Mouse (Mus musculus): ENCODE measurements around the gene C1qtnf4. TPM values are rescaled to one million over a fixed set of nuclear protein-coding genes. Genes with fewer than 3 reads are reported as not detected.
A peak's percentile ranks its signal among the peaks of the same experiment; 100 is the strongest.
"Not testable (repeated sequence)": the region's sequence is repeated elsewhere in the genome, so short reads cannot be mapped to it uniquely, and the experiment has no call there.

The C1qtnf4 gene
- polyA plus RNA-seq, 1 experiment from 2014 or later: 113 TPM

GRCm38 (mm10) chr2:90889550-90890548 is 4.2 kb downstream of the C1qtnf4 start:
- Histone ChIP-seq H3K9ac (peak overlapping the region; percentile 71), H3K27me3 (peaks cover 43% of the 10 kb centered on the region), H3K4me3 (peak overlapping the region; percentile 47), H3K27ac (replicated peaks) (peak overlapping the region; percentile 78), H3K36me3 (peaks cover 28% of the 10 kb centered on the region), H3K9me3 (no peaks in the 10 kb centered on the region), H3K4me1 (replicated peaks) (peaks cover 53% of the 10 kb centered on the region), H3K4me2 (peak overlapping the region; percentile 79)
- ATAC-seq (ENCODE audit: low read depth): peak; percentile 64
- 3% methylated on average over 109 of the region's 133 CpGs for whole genome bisulfite sequencing

- Histone ChIP-seq H3K36me3 (peaks cover 68% of the 10 kb centered on the region), H3K4me2 (no peak overlapping the region), H3K27me3 (peaks cover 8% of the 10 kb centered on the region), H3K4me1 (replicated peaks) (peaks cover 23% of the 10 kb centered on the region), H3K9ac (no peak overlapping the region), H3K4me3 (no peak overlapping the region), H3K9me3 (no peaks in the 10 kb centered on the region), H3K27ac (replicated peaks) (no peak overlapping the region)
- ATAC-seq (ENCODE audit: low read depth): no peak
- WGBS: 83% methylated on average over 6 of the region's 6 CpGs
Measured at GRCm38 (mm10) chr2:90893673-90894298, 8.1 kb downstream of the C1qtnf4 start.

GRCm38 (mm10) chr2:90894299-90894677 is 8.6 kb downstream of the C1qtnf4 start:
- not testable (repeated sequence) for H3K4me2 ChIP-seq; ATAC-seq (ENCODE audit: low read depth); H3K27me3 ChIP-seq; H3K4me3 ChIP-seq; H3K27ac ChIP-seq (replicated peaks); H3K9ac ChIP-seq; H3K9me3 ChIP-seq
- 93% methylated on average over 3 of the region's 3 CpGs for WGBS
- Histone ChIP-seq H3K4me1 (replicated peaks) (peaks cover 18% of the 10 kb centered on the region), H3K36me3 (peaks cover 73% of the 10 kb centered on the region)

DNA sequence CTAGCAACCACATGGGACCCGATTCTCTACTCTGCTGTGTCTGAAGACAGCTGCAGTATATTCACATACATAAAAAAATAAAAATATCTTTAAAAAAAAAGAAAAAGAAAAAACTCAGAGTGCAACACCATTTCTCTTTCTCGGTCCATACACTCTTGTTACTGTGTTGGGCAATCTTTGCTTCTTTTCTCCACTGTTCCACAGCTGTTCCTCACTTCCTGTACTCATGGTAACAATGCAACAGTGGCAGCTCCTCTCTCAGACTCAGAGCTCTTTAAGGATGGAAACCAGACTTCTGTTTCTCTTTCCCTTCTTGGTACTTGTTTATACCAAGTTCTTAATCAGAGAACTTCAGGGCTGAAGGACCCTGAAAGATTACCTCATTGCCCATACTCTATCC is 17.7 kb downstream of the C1qtnf4 start:
- ATAC-seq (ENCODE audit: low read depth): no peak
- peaks cover 53% of the 10 kb centered on the region for H3K36me3 ChIP-seq
- H3K4me1 ChIP-seq (replicated peaks): peaks cover 37% of the 10 kb centered on the region
- peak overlapping the region; percentile 97 for H3K9ac ChIP-seq
- 92% methylated on average over 2 of the region's 2 CpGs for WGBS
- H3K27ac ChIP-seq (replicated peaks): 0 out of 2 replicates have a peak overlapping the region, but pooled peaks have one; percentile 5
- H3K4me3 ChIP-seq: peak overlapping the region; percentile 95
- H3K4me2 ChIP-seq: peak overlapping the region; percentile 85
- H3K27me3 ChIP-seq: no peaks in the 10 kb centered on the region
- H3K9me3 ChIP-seq: no peaks in the 10 kb centered on the region

DNA sequence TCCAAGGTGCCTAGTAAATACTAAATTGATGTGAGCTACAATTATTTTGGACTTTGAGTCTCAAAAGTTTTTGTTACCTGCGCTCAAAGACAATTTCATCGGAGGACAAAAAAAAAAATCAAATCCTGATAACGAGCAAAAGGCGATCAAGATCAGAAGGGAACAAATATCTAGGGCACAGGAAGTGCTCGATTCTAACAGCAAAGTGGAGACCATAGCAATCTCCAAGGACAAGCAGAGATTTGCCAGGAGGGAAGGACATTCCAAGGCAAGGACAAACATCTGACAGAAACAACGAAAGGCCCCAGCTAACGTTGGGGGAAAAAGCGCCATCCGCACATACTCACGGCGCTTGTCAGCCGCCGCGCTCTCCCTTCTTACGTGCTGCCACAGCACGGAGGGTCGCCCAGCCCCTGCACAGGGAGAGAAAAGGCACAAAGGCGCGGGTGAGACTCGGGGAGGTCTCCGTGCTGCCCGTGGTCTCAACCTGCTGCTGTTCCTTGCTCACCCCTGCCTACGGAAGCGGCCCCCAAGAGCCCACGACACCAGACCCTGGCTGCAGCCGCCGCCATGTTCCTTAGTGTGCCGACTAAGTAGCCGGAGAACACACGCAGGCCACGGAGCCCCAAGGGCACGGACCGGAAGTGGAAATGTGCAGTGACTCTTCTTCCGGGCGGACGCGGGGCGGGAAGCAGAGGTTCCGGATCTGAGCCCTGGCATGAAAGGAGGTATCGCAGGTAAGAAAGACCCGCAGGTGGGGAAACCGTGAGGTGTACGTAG is 18.6 kb downstream of the C1qtnf4 start, which contains the start of the genes Kbtbd4 and Ndufs3:
Gene Kbtbd4, plus strand, starts transcription at position 665 of the 780 bp plus-strand sequence.
Gene Ndufs3, minus strand, starts transcription at position 752 of the 780 bp plus-strand sequence.
- under 1% methylated on average over 43 of the region's 43 CpGs for WGBS
- ATAC-seq (ENCODE audit: low read depth): peak; percentile 94
- peak within 1 kb of the TSS; percentile 97 for H3K9ac ChIP-seq

GRCm38 (mm10) chr2:90904856-90905224 is 19.2 kb downstream of the C1qtnf4 start:
- peaks cover 56% of the 10 kb centered on the region for H3K36me3 ChIP-seq
- 0% methylated on average over 21 of the region's 21 CpGs for WGBS
- no peaks in the 10 kb centered on the region for H3K9me3 ChIP-seq
- no peaks in the 10 kb centered on the region for H3K27me3 ChIP-seq
- H3K4me2 ChIP-seq: peak overlapping the region; percentile 85
- H3K4me3 ChIP-seq: peak overlapping the region; percentile 95
- peak overlapping the region; percentile 96 for H3K27ac ChIP-seq (replicated peaks)
- peaks cover 37% of the 10 kb centered on the region for H3K4me1 ChIP-seq (replicated peaks)
- peak; percentile 75 for ATAC-seq (ENCODE audit: low read depth)
- H3K9ac ChIP-seq: peak overlapping the region; percentile 97

More for the DNA sequence above, 18.6 kb downstream of the C1qtnf4 start, which contains the start of the genes Kbtbd4 and Ndufs3:
- Histone ChIP-seq H3K27ac (replicated peaks) (peak within 1 kb of the TSS; percentile 96), H3K4me1 (replicated peaks) (peaks cover 37% of the 10 kb centered on the region), H3K27me3 (no peaks in the 10 kb centered on the region), H3K9me3 (no peaks in the 10 kb centered on the region), H3K4me3 (peak within 1 kb of the TSS; percentile 95), H3K36me3 (peaks cover 53% of the 10 kb centered on the region), H3K4me2 (peak within 1 kb of the TSS; percentile 85)

DNA sequence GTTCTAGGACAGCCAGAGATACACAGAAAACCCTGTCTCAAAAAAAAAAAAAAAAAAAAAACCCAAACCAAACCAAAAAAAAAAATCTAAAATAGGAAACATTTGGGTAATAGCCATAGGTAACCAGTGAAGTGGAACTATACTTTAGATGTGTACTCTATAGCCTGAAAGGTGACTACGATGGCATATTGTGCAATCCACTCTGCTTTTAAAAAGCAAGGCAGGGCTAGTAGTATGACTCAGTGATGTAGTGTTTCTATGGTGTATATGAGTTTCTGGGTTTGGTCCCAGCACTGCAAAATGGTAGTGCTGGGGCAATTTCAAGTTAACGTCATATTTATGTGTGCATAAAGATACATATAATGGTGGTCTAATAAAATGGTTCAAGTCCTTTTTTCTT is 21.1 kb downstream of the C1qtnf4 start:
- H3K4me1 ChIP-seq (replicated peaks): peaks cover 37% of the 10 kb centered on the region
- no peaks in the 10 kb centered on the region for H3K9me3 ChIP-seq
- no peaks in the 10 kb centered on the region for H3K27me3 ChIP-seq
- ATAC-seq (ENCODE audit: low read depth): no peak
- no peak overlapping the region for H3K4me2 ChIP-seq
- no peak overlapping the region for H3K27ac ChIP-seq (replicated peaks)
- no peak overlapping the region for H3K9ac ChIP-seq
- peaks cover 61% of the 10 kb centered on the region for H3K36me3 ChIP-seq
- H3K4me3 ChIP-seq: no peak overlapping the region
- 100% methylated on average over 2 of the region's 2 CpGs for WGBS

GRCm38 (mm10) chr2:90910861-90911260 is 25.2 kb downstream of the C1qtnf4 start:
- Histone ChIP-seq H3K4me3 (no peak overlapping the region), H3K9ac (no peak overlapping the region), H3K36me3 (peaks cover 69% of the 10 kb centered on the region), H3K4me2 (no peak overlapping the region), H3K9me3 (no peaks in the 10 kb centered on the region), H3K27me3 (no peaks in the 10 kb centered on the region), H3K27ac (replicated peaks) (no peak overlapping the region), H3K4me1 (replicated peaks) (peaks cover 39% of the 10 kb centered on the region)
- WGBS: 86% methylated on average over 1 of the region's 1 CpGs
- ATAC-seq (ENCODE audit: low read depth): no peak

DNA sequence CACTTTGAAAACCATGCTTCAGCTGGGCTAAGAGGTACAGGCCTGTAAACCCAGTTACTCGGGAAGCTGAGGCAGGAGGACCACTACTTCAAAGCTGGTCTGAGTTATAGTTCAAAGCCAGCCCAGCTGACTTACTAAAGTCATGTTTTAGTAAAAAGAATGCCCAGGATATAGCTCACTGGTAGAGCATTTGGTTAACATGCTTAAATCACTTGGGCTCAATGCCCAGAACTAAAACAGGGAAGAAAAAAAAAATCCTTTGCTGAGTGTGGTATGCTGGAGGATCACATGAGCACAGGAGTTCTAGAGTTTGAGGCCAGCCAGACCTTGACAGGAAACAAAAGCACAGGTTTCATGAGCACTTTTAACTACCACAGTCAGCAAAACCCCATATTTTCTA is 26.0 kb downstream of the C1qtnf4 start:
- ATAC-seq (ENCODE audit: low read depth): no peak
- Histone ChIP-seq H3K9me3 (no peaks in the 10 kb centered on the region), H3K4me1 (replicated peaks) (peaks cover 40% of the 10 kb centered on the region), H3K4me3 (no peak overlapping the region), H3K36me3 (peaks cover 69% of the 10 kb centered on the region), H3K27me3 (no peaks in the 10 kb centered on the region), H3K9ac (no peak overlapping the region), H3K4me2 (no peak overlapping the region), H3K27ac (replicated peaks) (no peak overlapping the region)
- 88% methylated on average over 1 of the region's 1 CpGs for WGBS

DNA sequence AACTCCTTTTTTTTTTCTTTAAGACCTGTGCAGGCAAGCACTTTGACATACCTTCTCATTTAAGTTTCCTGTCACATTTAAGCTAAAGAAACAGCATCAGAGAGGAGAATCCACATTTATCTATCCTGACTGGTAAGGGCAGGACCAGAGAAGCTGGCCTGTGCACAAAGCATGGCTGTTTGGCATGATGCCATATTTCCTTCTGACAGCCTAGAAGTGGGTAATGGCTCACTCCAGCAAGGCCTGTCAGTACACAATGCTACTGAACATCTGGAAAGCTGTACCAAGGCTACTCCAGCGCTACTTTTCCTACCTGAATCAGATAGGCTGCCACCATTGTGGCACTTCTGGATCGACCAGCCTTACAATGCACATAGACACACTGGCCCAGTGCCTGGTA is 28.0 kb downstream of the C1qtnf4 start:
- Histone ChIP-seq H3K27me3 (no peaks in the 10 kb centered on the region), H3K9ac (no peak overlapping the region), H3K9me3 (no peaks in the 10 kb centered on the region), H3K36me3 (peaks cover 52% of the 10 kb centered on the region), H3K4me2 (no peak overlapping the region), H3K4me1 (replicated peaks) (peaks cover 42% of the 10 kb centered on the region), H3K27ac (replicated peaks) (no peak overlapping the region; the same call in 1 of the 2 replicates), H3K4me3 (no peak overlapping the region)
- ATAC-seq (ENCODE audit: low read depth): no peak
- 84% methylated on average over 2 of the region's 2 CpGs for WGBS

GRCm38 (mm10) chr2:90915516-90915915 is 29.9 kb downstream of the C1qtnf4 start:
- Histone ChIP-seq H3K9ac (peak overlapping the region; percentile 90), H3K27me3 (no peaks in the 10 kb centered on the region), H3K4me1 (replicated peaks) (peaks cover 43% of the 10 kb centered on the region), H3K27ac (replicated peaks) (no peak overlapping the region), H3K9me3 (no peaks in the 10 kb centered on the region), H3K4me2 (peak overlapping the region; percentile 88), H3K36me3 (peaks cover 33% of the 10 kb centered on the region), H3K4me3 (0 out of 2 replicates have a peak overlapping the region, but pooled peaks have one; percentile 7)
- 53% methylated on average over 1 of the region's 1 CpGs for WGBS
- ATAC-seq (ENCODE audit: low read depth): no peak
